Mouse (Mus musculus) neural tube, embryonic 11.5 days (tissue): ENCODE results near the gene Atraid. TPM values are rescaled to one million over a fixed set of nuclear protein-coding genes. Genes with fewer than 3 reads are reported as not detected.

Experiments used
- ATAC-seq: fragments of 200-750 bp; cut with Nextera tagmentation; 2 replicates; pipeline ENCODE4 v1.8.0; 2017; ENCODE audit warnings: moderate number of reproducible peaks, mild to moderate bottlenecking, moderate TSS enrichment, moderate library complexity; ENCODE audit not compliant: insufficient read depth, low FRiP score, low TSS enrichment
- DNase-seq: peaks from one replicate; pipeline ENCODE4 v3.0.0-alpha.2; 2015; ENCODE audit warnings: low spot score
- H3K27ac ChIP-seq: fragments of 300-500 bp; sonication (generic); 2 replicates; pipeline ENCODE4 v1.5.1; 2014; ENCODE audit warnings: low read depth, mild to moderate bottlenecking, low read length
- H3K27me3 ChIP-seq: fragments of 300-500 bp; sonication (generic); 2 replicates; pipeline ENCODE4 v1.6.1; 2014; ENCODE audit warnings: mild to moderate bottlenecking, low read length, mixed read lengths; ENCODE audit not compliant: control insufficient read depth, insufficient read depth
- H3K36me3 ChIP-seq: fragments of 300-500 bp; sonication (generic); 2 replicates; pipeline ENCODE4 v1.6.1; 2014; ENCODE audit warnings: mild to moderate bottlenecking, low read length, moderate library complexity, mixed read lengths; ENCODE audit not compliant: control insufficient read depth, insufficient read depth
- H3K4me1 ChIP-seq: fragments of 300-500 bp; sonication (generic); 2 replicates; pipeline ENCODE4 v1.6.1; 2014; ENCODE audit warnings: low read length, mixed read lengths; ENCODE audit not compliant: control insufficient read depth, insufficient read depth
- H3K4me2 ChIP-seq: fragments of 300-500 bp; sonication (generic); 2 replicates; pipeline ENCODE4 v1.6.1; 2014; ENCODE audit warnings: low read depth, mild to moderate bottlenecking, moderate library complexity
- H3K4me3 ChIP-seq: fragments of 300-500 bp; sonication (generic); 2 replicates; pipeline ENCODE4 v1.5.1; 2014; ENCODE audit warnings: low read depth, low read length
- H3K9ac ChIP-seq: fragments of 300-500 bp; sonication (generic); 2 replicates; pipeline ENCODE4 v1.6.1; 2014; ENCODE audit warnings: mild to moderate bottlenecking, low read length
- H3K9me3 ChIP-seq: fragments of 300-500 bp; sonication (generic); 2 replicates; pipeline ENCODE4 v1.6.1; 2016; ENCODE audit warnings: low read length; ENCODE audit not compliant: control insufficient read depth
- WGBS: fragments of 180-500 bp; shearing (Covaris S2); extraction: QIAGEN DNeasy Blood & Tissue Kit; methylation state at CpG from one replicate; pipeline ENCODE4 v1.1.7; 2014; 5-methylcytosine and 5-hydroxymethylcytosine counted together
- polyA plus RNA-seq: library from polyadenylated mRNA; unstranded; fragments of >200 nt; fragmentation: Nextera tagmentation; extraction: Ambion mirVana; gene quantifications from 2 replicates; pipeline ENCODE4 v1.2.1, GENCODE M21; 2014

The Atraid gene
- polyA plus RNA-seq, 1 experiment from 2014 or later, result 95.1 TPM

DNA sequence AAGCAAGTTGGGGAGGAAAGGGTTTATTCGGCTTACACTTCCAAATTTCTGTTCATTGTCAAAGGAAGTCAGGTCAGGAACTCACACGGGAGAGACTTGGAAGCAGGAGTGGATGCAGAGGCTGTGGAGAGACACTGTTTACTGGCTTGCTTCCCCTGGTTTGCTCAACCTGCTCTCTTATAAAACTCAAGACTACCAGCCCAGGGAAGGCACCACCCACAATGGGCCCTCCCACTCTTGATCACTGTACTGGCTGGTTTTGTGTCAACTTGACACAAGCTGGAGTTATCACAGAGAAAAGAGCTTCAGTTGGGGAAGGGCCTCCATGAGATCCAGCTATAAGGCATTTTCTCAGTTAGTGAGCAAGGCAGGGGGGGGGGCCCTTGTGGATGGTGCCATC, 22.9 kb downstream of the Atraid start:
- Histone ChIP-seq H3K36me3 (peaks cover 57% of the 10 kb centered on the region), H3K4me3 (no peak overlapping the region), H3K27me3 (no peaks in the 10 kb centered on the region), H3K4me1 (no peaks in the 10 kb centered on the region), H3K9me3 (no peaks in the 10 kb centered on the region), H3K27ac (no peak overlapping the region), H3K4me2 (no peak overlapping the region), H3K9ac (no peak overlapping the region)
- no peak for DNase-seq
- no peak for ATAC-seq
- 90% methylated on average over 2 of the region's 2 CpGs for WGBS

DNA sequence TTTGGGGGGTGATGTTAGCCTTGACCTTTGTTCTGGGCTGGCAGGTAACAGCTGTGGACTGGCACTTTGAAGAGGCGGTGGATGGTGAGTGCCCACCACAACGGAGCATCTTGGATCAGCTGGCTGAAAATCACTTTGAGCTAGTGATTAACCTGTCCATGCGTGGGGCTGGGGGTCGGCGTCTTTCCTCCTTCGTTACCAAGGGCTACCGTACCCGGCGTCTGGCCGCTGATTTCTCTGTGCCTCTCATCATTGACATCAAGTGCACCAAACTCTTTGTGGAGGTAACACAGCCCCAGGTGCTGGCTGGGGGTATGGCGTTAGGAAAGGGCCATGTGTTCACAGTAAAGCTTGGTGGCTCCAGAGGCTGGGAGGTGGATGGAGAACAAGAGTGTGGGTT, 23.7 kb downstream of the Atraid start:
- no peak for DNase-seq
- no peak overlapping the region for H3K27ac ChIP-seq
- no peaks in the 10 kb centered on the region for H3K9me3 ChIP-seq
- H3K4me1 ChIP-seq, result no peaks in the 10 kb centered on the region
- no peak overlapping the region for H3K4me2 ChIP-seq
- H3K4me3 ChIP-seq, result no peak overlapping the region
- H3K27me3 ChIP-seq, result no peaks in the 10 kb centered on the region
- peaks cover 60% of the 10 kb centered on the region for H3K36me3 ChIP-seq
- ATAC-seq, result no peak
- H3K9ac ChIP-seq, result no peak overlapping the region
- WGBS, result 94% methylated on average over 11 of the region's 11 CpGs

DNA sequence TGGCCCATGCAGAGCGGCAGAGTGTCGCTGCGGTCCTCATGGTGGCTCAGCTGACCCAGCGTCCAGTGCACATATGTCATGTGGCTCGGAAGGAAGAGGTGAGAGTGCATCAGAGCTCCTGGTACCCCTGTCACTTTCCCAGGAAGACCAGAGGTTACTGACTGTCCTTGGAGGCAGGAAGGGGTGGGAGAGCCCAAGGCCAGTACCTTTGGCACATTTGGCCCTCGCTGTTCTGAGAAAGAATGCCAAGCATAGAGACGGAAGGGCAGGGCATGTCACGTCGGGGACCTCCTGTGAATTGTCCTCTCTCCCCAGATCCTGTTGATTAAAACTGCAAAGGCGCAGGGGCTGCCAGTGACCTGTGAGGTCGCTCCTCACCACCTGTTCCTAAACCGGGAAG, 25.1 kb downstream of the Atraid start:
- no peaks in the 10 kb centered on the region for H3K9me3 ChIP-seq
- no peaks in the 10 kb centered on the region for H3K27me3 ChIP-seq
- no peak overlapping the region for H3K27ac ChIP-seq
- DNase-seq (no peak), ATAC-seq (no peak)
- no peak overlapping the region for H3K9ac ChIP-seq
- H3K36me3 ChIP-seq, result peaks cover 62% of the 10 kb centered on the region
- WGBS, result 94% methylated on average over 12 of the region's 12 CpGs
- no peak overlapping the region for H3K4me3 ChIP-seq
- H3K4me1 ChIP-seq, result no peaks in the 10 kb centered on the region
- no peak overlapping the region for H3K4me2 ChIP-seq

DNA sequence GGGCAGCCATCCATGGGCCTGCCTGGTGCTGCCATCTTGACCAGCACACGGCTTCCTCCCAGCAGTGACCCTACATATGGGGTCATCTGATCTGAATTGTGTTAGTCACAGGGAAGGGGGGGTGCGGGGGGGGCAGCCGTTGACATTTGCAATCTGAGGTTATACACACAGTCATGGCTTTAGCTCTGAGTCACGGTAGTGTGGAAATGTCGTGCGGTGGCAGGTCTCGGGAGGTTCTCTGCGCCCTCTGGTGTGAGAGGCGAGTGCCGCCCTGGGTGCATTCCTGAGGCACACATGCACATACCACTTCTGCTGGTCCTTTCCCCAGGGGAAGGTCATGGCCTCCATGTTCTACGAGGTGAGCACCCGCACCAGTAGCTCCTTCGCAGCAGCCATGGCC, 28.2 kb downstream of the Atraid start:
- H3K36me3 ChIP-seq, result peaks cover 43% of the 10 kb centered on the region
- H3K27me3 ChIP-seq, result no peaks in the 10 kb centered on the region
- WGBS, result 89% methylated on average over 13 of the region's 13 CpGs
- no peak for ATAC-seq
- no peak overlapping the region for H3K9ac ChIP-seq
- H3K4me2 ChIP-seq, result no peak overlapping the region
- H3K4me1 ChIP-seq, result no peaks in the 10 kb centered on the region
- no peak overlapping the region for H3K27ac ChIP-seq
- no peak overlapping the region for H3K4me3 ChIP-seq
- no peaks in the 10 kb centered on the region for H3K9me3 ChIP-seq
- no peak for DNase-seq

DNA sequence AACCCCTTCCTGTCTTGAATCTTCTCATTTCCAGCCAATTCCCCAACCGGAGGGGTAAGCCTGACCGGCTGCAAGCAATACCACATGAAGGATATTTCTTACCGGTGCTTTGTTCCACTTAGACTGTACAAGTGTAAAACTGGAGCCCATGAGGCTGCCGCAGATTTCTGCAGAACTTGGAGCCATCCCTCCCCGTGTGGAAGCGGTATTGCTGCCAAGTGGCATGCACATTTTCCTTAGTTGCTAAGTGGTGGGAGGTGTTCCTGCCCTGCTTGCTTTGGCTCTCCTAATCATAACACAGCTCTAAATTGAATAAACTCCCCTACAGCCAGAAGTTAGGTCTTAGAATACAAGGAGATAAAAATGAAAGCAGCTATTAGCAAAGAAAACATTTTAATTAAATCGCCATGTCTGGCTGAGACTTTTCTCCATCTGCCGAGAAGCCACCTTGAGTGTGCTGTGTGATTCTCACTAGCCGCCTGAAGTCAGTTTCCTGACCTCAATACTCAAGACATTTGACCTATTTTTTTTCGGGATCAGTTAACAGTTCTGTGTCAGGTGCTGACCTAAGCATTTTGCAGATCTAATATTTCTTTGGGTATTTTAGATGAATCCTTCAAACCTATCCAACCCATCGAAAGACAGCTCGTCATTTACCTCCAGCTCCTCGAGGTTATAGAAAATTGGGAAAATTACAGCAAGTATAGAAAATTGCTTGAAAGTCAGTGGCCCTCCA, 32.1 kb downstream of the Atraid start:
- H3K4me1 ChIP-seq, result no peaks in the 10 kb centered on the region
- no peaks in the 10 kb centered on the region for H3K9me3 ChIP-seq
- H3K27ac ChIP-seq, result no peak overlapping the region
- H3K4me2 ChIP-seq, result no peak overlapping the region
- peaks cover 19% of the 10 kb centered on the region for H3K36me3 ChIP-seq
- H3K4me3 ChIP-seq, result no peak overlapping the region
- no peaks in the 10 kb centered on the region for H3K27me3 ChIP-seq
- ATAC-seq (no peak), DNase-seq (no peak)
- H3K9ac ChIP-seq, result no peak overlapping the region
- WGBS, result 88% methylated on average over 13 of the region's 13 CpGs

DNA sequence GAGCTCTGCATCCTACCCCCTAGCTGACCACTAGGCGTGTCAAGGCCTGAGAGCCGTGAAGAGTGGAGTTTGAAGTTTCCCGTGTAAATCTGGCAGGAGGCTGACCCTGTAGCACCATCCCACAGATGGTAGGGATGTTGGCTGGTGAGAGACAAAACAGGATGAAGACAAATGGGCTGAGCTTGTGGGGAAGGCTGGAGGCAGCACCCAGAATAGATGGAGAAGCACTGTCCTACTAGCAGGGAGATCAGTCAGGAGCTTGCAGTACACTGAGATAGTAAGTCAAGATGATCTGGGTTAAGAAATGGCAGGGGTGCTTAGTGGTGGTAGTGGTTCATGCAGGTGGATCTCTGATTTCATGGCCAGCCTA, 32.7 kb downstream of the Atraid start:
- 64% methylated on average over 3 of the region's 3 CpGs for WGBS
- Histone ChIP-seq H3K27me3 (no peaks in the 10 kb centered on the region), H3K27ac (no peak overlapping the region), H3K4me3 (no peak overlapping the region), H3K9me3 (no peaks in the 10 kb centered on the region), H3K9ac (no peak overlapping the region), H3K4me2 (no peak overlapping the region), H3K36me3 (peaks cover 15% of the 10 kb centered on the region), H3K4me1 (no peaks in the 10 kb centered on the region)
- DNase-seq (no peak), ATAC-seq (no peak)

DNA sequence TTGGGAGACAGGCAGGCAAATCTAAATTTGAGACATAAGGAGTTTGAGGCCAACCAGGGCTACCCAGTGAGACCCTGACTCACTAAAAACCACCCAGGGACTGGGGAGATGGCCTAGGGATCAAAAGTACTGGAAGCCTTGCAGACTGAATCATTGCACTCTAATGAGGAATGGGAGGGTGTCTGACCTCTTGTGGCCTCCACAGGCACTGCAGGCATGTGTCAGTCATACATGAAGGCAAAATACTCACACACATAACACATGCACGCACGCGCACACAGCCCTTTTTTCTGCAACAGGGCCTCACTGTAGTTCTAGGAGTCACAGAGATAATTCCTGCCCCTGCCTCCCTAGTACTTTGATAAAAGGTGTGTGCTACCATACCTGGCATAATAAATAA, 33.3 kb downstream of the Atraid start:
- ATAC-seq (no peak), DNase-seq (peak; percentile 44)
- 68% methylated on average over 3 of the region's 3 CpGs for WGBS
- Histone ChIP-seq H3K36me3 (peaks cover 9% of the 10 kb centered on the region), H3K4me1 (no peaks in the 10 kb centered on the region), H3K4me3 (no peak overlapping the region), H3K27ac (no peak overlapping the region), H3K27me3 (no peaks in the 10 kb centered on the region), H3K9me3 (no peaks in the 10 kb centered on the region), H3K4me2 (no peak overlapping the region), H3K9ac (no peak overlapping the region)

DNA sequence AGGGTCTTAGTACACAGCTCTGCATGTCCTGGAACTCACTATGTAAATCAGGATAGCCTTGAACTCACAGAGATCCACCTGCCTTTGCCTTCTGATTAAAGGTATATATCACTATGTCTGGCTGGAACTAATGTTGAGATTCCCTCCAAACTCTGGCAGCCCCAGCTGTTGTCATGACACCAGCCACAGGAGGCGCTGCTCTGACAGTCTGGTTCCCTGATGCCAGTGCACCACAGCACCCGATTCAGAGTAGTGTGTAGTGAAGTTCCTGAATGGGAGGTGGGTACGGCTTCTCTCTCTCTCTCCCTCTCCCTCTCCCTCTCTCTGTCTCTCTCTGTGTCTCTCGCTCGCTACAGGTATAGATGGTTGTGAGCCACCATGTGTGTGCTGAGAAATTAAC, 34.2 kb downstream of the Atraid start:
- Histone ChIP-seq H3K9me3 (no peaks in the 10 kb centered on the region), H3K4me1 (peaks cover 2% of the 10 kb centered on the region; the same call in 1 of the 2 replicates), H3K4me2 (no peak overlapping the region), H3K27me3 (no peaks in the 10 kb centered on the region), H3K9ac (no peak overlapping the region), H3K27ac (no peak overlapping the region), H3K36me3 (peaks cover 5% of the 10 kb centered on the region), H3K4me3 (no peak overlapping the region)
- ATAC-seq (no peak), DNase-seq (peak; percentile 63)
- WGBS, result 22% methylated on average over 5 of the region's 5 CpGs

DNA sequence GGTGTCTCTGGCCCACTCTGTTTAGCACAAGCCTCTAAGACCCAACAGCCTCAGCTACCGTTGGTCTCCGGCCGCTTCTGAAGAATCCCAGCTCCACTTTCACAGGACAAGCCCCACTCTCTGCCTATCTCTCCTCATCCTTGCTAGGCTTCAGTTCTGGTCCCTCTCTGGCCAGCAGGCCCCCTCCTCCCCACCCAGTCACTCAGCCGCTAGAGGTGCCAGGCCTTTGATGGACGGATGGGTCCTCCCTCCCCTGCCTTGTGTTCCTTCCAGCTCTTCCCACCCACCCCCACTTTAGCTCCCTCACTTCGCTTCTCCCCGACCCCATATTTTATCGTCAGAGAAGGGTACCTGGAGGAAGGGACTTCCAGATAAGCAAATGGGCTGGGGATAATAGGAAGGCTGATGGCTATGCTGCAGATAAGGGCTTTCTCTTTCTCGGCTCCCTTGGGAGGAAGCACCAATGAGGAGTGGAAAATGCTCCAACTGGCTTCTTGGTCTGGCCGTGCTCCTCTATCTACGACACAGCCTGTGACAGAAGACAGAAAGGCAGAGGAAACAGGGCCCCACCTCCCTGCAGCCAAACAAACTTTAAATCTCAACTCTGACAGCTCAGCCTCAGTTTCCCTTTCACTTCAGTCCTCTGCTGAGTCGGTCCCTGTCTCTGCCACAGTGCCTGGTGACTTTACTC, 35.0 kb downstream of the Atraid start:
- peak overlapping the region; percentile 56; the same call in 1 of the 2 replicates for H3K27ac ChIP-seq
- ATAC-seq, result no peak; the same call in 1 of the 2 replicates

More for the DNA sequence above, 35.0 kb downstream of the Atraid start:
- Histone ChIP-seq H3K36me3 (peaks cover 3% of the 10 kb centered on the region), H3K27me3 (no peaks in the 10 kb centered on the region), H3K4me3 (no peak overlapping the region), H3K4me1 (peaks cover 2% of the 10 kb centered on the region; the same call in 1 of the 2 replicates), H3K9ac (no peak overlapping the region), H3K9me3 (no peaks in the 10 kb centered on the region), H3K4me2 (no peak overlapping the region)
- no peak for DNase-seq
- WGBS, result 46% methylated on average over 12 of the region's 12 CpGs
